Mouse (Mus musculus): Measurements from ENCODE around the gene Zgrf1. TPM values are rescaled to one million over a fixed set of nuclear protein-coding genes. Genes with fewer than 3 reads are reported as not detected.

Zgrf1 gene
- total RNA-seq, 2 experiments from 2014 or later, result 0.74 to 1.6 TPM

GRCm38 (mm10) chr3:127553720-127554043 is 393 bp downstream of the Zgrf1 start:
- no peak for DNase-seq
- intact Hi-C loops (cut with DNase I), result loop anchor here (2.0 to 10.0 kb wide), 2 partner anchors 231 to 369 kb away; no protein-coding TSS in a partner anchor

- no peak for DNase-seq
- intact Hi-C loops (cut with DNase I), result loop anchor here (2.0 to 10.0 kb wide), 2 partner anchors 232 to 370 kb away; no protein-coding TSS in a partner anchor
Observed at GRCm38 (mm10) chr3:127554723-127555122, 1.4 kb downstream of the Zgrf1 start.

- no peak for DNase-seq
- intact Hi-C loops (cut with DNase I), result loop anchor here (10.0 kb wide), 1 partner anchor 373 kb away; no protein-coding TSS in a partner anchor
Observed at GRCm38 (mm10) chr3:127558201-127558600, 4.9 kb downstream of the Zgrf1 start.

- no peak for DNase-seq
Observed at GRCm38 (mm10) chr3:127562974-127563373, 9.7 kb downstream of the Zgrf1 start.

GRCm38 (mm10) chr3:127565129-127565528 is 11.8 kb downstream of the Zgrf1 start:
- intact Hi-C loops (cut with DNase I), result no loop called here
- no peak for DNase-seq

More at GRCm38 (mm10) chr3:127562974-127563373, 9.7 kb downstream of the Zgrf1 start:
- intact Hi-C loops (cut with DNase I), result no loop called here

- DNase-seq, result peak; percentile 33 to 70
- intact Hi-C loops (cut with DNase I), result loop anchor here (5.0 kb wide), 2 partner anchors 190 to 375 kb away; no protein-coding TSS in a partner anchor
Observed at GRCm38 (mm10) chr3:127572557-127572956, 19.3 kb downstream of the Zgrf1 start.

GRCm38 (mm10) chr3:127597136-127597535 is 43.8 kb downstream of the Zgrf1 start:
- DNase-seq, result no peak
- intact Hi-C loops (cut with DNase I), result no loop called here

GRCm38 (mm10) chr3:127608109-127608508 is 54.8 kb downstream of the Zgrf1 start:
- DNase-seq, result no peak
- intact Hi-C loops (cut with DNase I), result no loop called here

- intact Hi-C loops (cut with DNase I), result loop anchor here (1.0 to 2.0 kb wide), 2 partner anchors 134 to 324 kb away; no protein-coding TSS in a partner anchor
- DNase-seq, result peak; percentile 80 to 85
Observed at GRCm38 (mm10) chr3:127625296-127625695, 72.0 kb downstream of the Zgrf1 start.

GRCm38 (mm10) chr3:127625701-127626399 is 72.6 kb downstream of the Zgrf1 start:
- intact Hi-C loops (cut with DNase I), result loop anchor here (1.0 to 2.0 kb wide), 2 partner anchors 133 to 323 kb away; no protein-coding TSS in a partner anchor
- peak in 1 of 2 experiments; percentile 17 for DNase-seq

- intact Hi-C loops (cut with DNase I), result no loop called here
- DNase-seq, result no peak
Observed at GRCm38 (mm10) chr3:127626524-127626923, 73.2 kb downstream of the Zgrf1 start.

- peak in 1 of 2 experiments; percentile 3 for DNase-seq
- intact Hi-C loops (cut with DNase I), result no loop called here
Observed at GRCm38 (mm10) chr3:127627151-127627955, 74.1 kb downstream of the Zgrf1 start.

- no peak for DNase-seq
- intact Hi-C loops (cut with DNase I), result no loop called here
Observed at GRCm38 (mm10) chr3:127627956-127628310, 74.6 kb downstream of the Zgrf1 start.

- intact Hi-C loops (cut with DNase I), result no loop called here
Observed at GRCm38 (mm10) chr3:127628311-127629184, 75.3 kb downstream of the Zgrf1 start.

GRCm38 (mm10) chr3:127630190-127630589 is 76.9 kb downstream of the Zgrf1 start:
- DNase-seq, result no peak
- intact Hi-C loops (cut with DNase I), result loop anchor here (5.0 kb wide), 2 partner anchors 1572 to 1587 kb away; no protein-coding TSS in a partner anchor

More at GRCm38 (mm10) chr3:127628311-127629184, 75.3 kb downstream of the Zgrf1 start:
- peak in 1 of 2 experiments; percentile 3 for DNase-seq

GRCm38 (mm10) chr3:127630735-127631372 is 77.6 kb downstream of the Zgrf1 start:
- intact Hi-C loops (cut with DNase I), result loop anchor here (5.0 kb wide), 2 partner anchors 1571 to 1586 kb away; no protein-coding TSS in a partner anchor
- no peak for DNase-seq

GRCm38 (mm10) chr3:127631582-127631981 is 78.3 kb downstream of the Zgrf1 start:
- DNase-seq, result no peak

GRCm38 (mm10) chr3:127632531-127632930 is 79.2 kb downstream of the Zgrf1 start:
- DNase-seq, result peak in 1 of 2 experiments; percentile 34
- intact Hi-C loops (cut with DNase I), result loop anchor here (5.0 kb wide), 2 partner anchors 1570 to 1585 kb away; no protein-coding TSS in a partner anchor

More at GRCm38 (mm10) chr3:127631582-127631981, 78.3 kb downstream of the Zgrf1 start:
- intact Hi-C loops (cut with DNase I), result loop anchor here (5.0 kb wide), 2 partner anchors 1571 to 1586 kb away; no protein-coding TSS in a partner anchor

Data from heart, postnatal 14 days (tissue).